Mouse (Mus musculus) heart, adult 8-10 months (tissue): Measurements from ENCODE around the gene Kctd15. TPM values are rescaled to one million over a fixed set of nuclear protein-coding genes. Genes with fewer than 3 reads are reported as not detected.
A peak's percentile ranks its signal among the peaks of the same experiment; 100 is the strongest.

Experiments used
- DNase-seq: peaks from one replicate; pipeline ENCODE4 v3.0.0; 2022; ENCODE audit warnings: low spot score
- total RNA-seq, 4 experiments: library from RNA; stranded (reverse); gene quantifications; 2 replicates each; pipeline ENCODE4 v1.2.4; 2022

Kctd15 gene
- total RNA-seq, 4 experiments from 2014 or later: 2.4 to 3.9 (median 3.2) TPM

- DNase-seq: no peak
Observed at GRCm38 (mm10) chr7:34663145-34663544, 6.6 kb upstream of the Kctd15 start.

GRCm38 (mm10) chr7:34662227-34662626 lies 5.7 kb upstream of the Kctd15 start:
- DNase-seq: no peak

- DNase-seq: no peak
Observed at GRCm38 (mm10) chr7:34659386-34660085, 3.0 kb upstream of the Kctd15 start.

GRCm38 (mm10) chr7:34655086-34655839 lies 1.3 kb downstream of the Kctd15 start:
- DNase-seq: peak; percentile 83

GRCm38 (mm10) chr7:34654441-34655085 lies 2.0 kb downstream of the Kctd15 start:
- DNase-seq: no peak

- DNase-seq: no peak
Observed at GRCm38 (mm10) chr7:34653731-34654440, 2.6 kb downstream of the Kctd15 start.

- DNase-seq: no peak
Observed at GRCm38 (mm10) chr7:34652751-34653502, 3.6 kb downstream of the Kctd15 start.

- DNase-seq: no peak
Observed at GRCm38 (mm10) chr7:34651381-34651780, 5.2 kb downstream of the Kctd15 start.

GRCm38 (mm10) chr7:34647052-34647451 lies 9.5 kb downstream of the Kctd15 start:
- no peak for DNase-seq

- no peak for DNase-seq
Observed at GRCm38 (mm10) chr7:34646144-34646795, 10.3 kb downstream of the Kctd15 start.

- DNase-seq: no peak
Observed at GRCm38 (mm10) chr7:34645623-34646022, 10.9 kb downstream of the Kctd15 start.

GRCm38 (mm10) chr7:34644591-34644990 lies 11.9 kb downstream of the Kctd15 start:
- no peak for DNase-seq

GRCm38 (mm10) chr7:34643329-34643728 lies 13.2 kb downstream of the Kctd15 start:
- DNase-seq: no peak

GRCm38 (mm10) chr7:34641968-34642367 lies 14.6 kb downstream of the Kctd15 start:
- no peak for DNase-seq

GRCm38 (mm10) chr7:34639798-34640197 lies 16.7 kb downstream of the Kctd15 start:
- DNase-seq: no peak

GRCm38 (mm10) chr7:34636661-34637060 lies 19.9 kb downstream of the Kctd15 start:
- no peak for DNase-seq

GRCm38 (mm10) chr7:34632966-34633742 lies 23.4 kb downstream of the Kctd15 start:
- no peak for DNase-seq

- peak; percentile 63 for DNase-seq
Observed at GRCm38 (mm10) chr7:34630211-34631085, 26.1 kb downstream of the Kctd15 start.

- no peak for DNase-seq
Observed at GRCm38 (mm10) chr7:34629702-34630210, 26.8 kb downstream of the Kctd15 start.
